Mouse (Mus musculus): ENCODE results near the gene Ctbs. TPM values are rescaled to one million over a fixed set of nuclear protein-coding genes. Genes with fewer than 3 reads are reported as not detected.
"Not testable (repeated sequence)": the region's sequence is repeated elsewhere in the genome, so short reads cannot be mapped to it uniquely, and the experiment has no call there.

The Ctbs gene
- polyA plus RNA-seq, 1 experiment from 2014 or later = 8.9 TPM

- Histone ChIP-seq H3K27me3 (ENCODE audit: insufficient read depth, low read length) (no peaks in the 10 kb centered on the region), H3K9ac (no peak overlapping the region), H3K4me3 (ENCODE audit: low read depth, low read length) (no peak overlapping the region), H3K27ac (ENCODE audit: low read depth) (no peak overlapping the region), H3K36me3 (ENCODE audit: insufficient read depth) (peaks cover 68% of the 10 kb centered on the region), H3K4me1 (ENCODE audit: insufficient read depth) (0 out of 2 replicates have a peak, but pooled peaks cover 3% of the 10 kb centered on the region), H3K9me3 (ENCODE audit: low read depth, low read length) (no peaks in the 10 kb centered on the region), H3K4me2 (no peak overlapping the region)
- DNase-seq (no peak), ATAC-seq (ENCODE audit: insufficient read depth) (no peak)
- TF ChIP-seq CTCF (IDR thresholded peaks at IDR 0.05; ENCODE audit: low read depth) = no peak
- WGBS = 87% methylated on average over 8 of the region's 8 CpGs
Measured at GRCm38 (mm10) chr3:146426489-146426888, 23.1 kb upstream of the Ctbs start.

- not testable (repeated sequence) for H3K4me2 ChIP-seq; H3K4me1 ChIP-seq (ENCODE audit: insufficient read depth); ATAC-seq (ENCODE audit: insufficient read depth); H3K27ac ChIP-seq (ENCODE audit: low read depth); H3K9ac ChIP-seq; H3K9me3 ChIP-seq (ENCODE audit: low read depth, low read length); H3K4me3 ChIP-seq (ENCODE audit: low read depth, low read length); DNase-seq; H3K27me3 ChIP-seq (ENCODE audit: insufficient read depth, low read length)
- peaks cover 63% of the 10 kb centered on the region for H3K36me3 ChIP-seq (ENCODE audit: insufficient read depth)
- WGBS = 93% methylated on average over 10 of the region's 11 CpGs
Measured at GRCm38 (mm10) chr3:146433063-146433462, 16.5 kb upstream of the Ctbs start.

- Histone ChIP-seq H3K36me3 (ENCODE audit: insufficient read depth) (peaks cover 63% of the 10 kb centered on the region), H3K27me3 (ENCODE audit: insufficient read depth, low read length) (no peaks in the 10 kb centered on the region), H3K9me3 (ENCODE audit: low read depth, low read length) (no peaks in the 10 kb centered on the region), H3K9ac (no peak overlapping the region), H3K4me2 (no peak overlapping the region), H3K27ac (ENCODE audit: low read depth) (no peak overlapping the region), H3K4me1 (ENCODE audit: insufficient read depth) (no peaks in the 10 kb centered on the region), H3K4me3 (ENCODE audit: low read depth, low read length) (no peak overlapping the region)
- WGBS = 89% methylated on average over 14 of the region's 14 CpGs
- ATAC-seq (ENCODE audit: insufficient read depth) (no peak), DNase-seq (no peak)
- no peak for TF ChIP-seq CTCF (IDR thresholded peaks at IDR 0.05; ENCODE audit: low read depth)
Measured at GRCm38 (mm10) chr3:146433681-146434350, 15.8 kb upstream of the Ctbs start.

- no peak for DNase-seq
- no peaks in the 10 kb centered on the region for H3K27me3 ChIP-seq (ENCODE audit: insufficient read depth, low read length)
- H3K4me1 ChIP-seq (ENCODE audit: insufficient read depth) = no peaks in the 10 kb centered on the region
- WGBS = 88% methylated on average over 8 of the region's 8 CpGs
- H3K4me3 ChIP-seq (ENCODE audit: low read depth, low read length) = no peak overlapping the region
- H3K27ac ChIP-seq (ENCODE audit: low read depth) = no peak overlapping the region
- no peak overlapping the region for H3K9ac ChIP-seq
- no peaks in the 10 kb centered on the region for H3K9me3 ChIP-seq (ENCODE audit: low read depth, low read length)
- H3K4me2 ChIP-seq = no peak overlapping the region
- peaks cover 58% of the 10 kb centered on the region for H3K36me3 ChIP-seq (ENCODE audit: insufficient read depth)
- ATAC-seq (ENCODE audit: insufficient read depth) = no peak
- no peak for TF ChIP-seq CTCF (IDR thresholded peaks at IDR 0.05; ENCODE audit: low read depth)
Measured at GRCm38 (mm10) chr3:146434686-146435085, 14.9 kb upstream of the Ctbs start.

- no peak overlapping the region for H3K4me3 ChIP-seq (ENCODE audit: low read depth, low read length)
- DNase-seq (no peak), ATAC-seq (ENCODE audit: insufficient read depth) (no peak)
- H3K9me3 ChIP-seq (ENCODE audit: low read depth, low read length) = no peaks in the 10 kb centered on the region
- WGBS = 92% methylated on average over 11 of the region's 11 CpGs
- H3K36me3 ChIP-seq (ENCODE audit: insufficient read depth) = peaks cover 59% of the 10 kb centered on the region
- no peak for TF ChIP-seq CTCF (IDR thresholded peaks at IDR 0.05; ENCODE audit: low read depth)
- no peaks in the 10 kb centered on the region for H3K27me3 ChIP-seq (ENCODE audit: insufficient read depth, low read length)
- H3K4me1 ChIP-seq (ENCODE audit: insufficient read depth) = no peaks in the 10 kb centered on the region
- H3K9ac ChIP-seq = no peak overlapping the region
- no peak overlapping the region for H3K4me2 ChIP-seq
- H3K27ac ChIP-seq (ENCODE audit: low read depth) = no peak overlapping the region
Measured at GRCm38 (mm10) chr3:146435533-146435932, 14.1 kb upstream of the Ctbs start.

GRCm38 (mm10) chr3:146436114-146436513 lies 13.5 kb upstream of the Ctbs start:
- 87% methylated on average over 8 of the region's 8 CpGs for WGBS
- DNase-seq (no peak), ATAC-seq (ENCODE audit: insufficient read depth) (no peak)
- H3K9ac ChIP-seq = no peak overlapping the region
- no peak overlapping the region for H3K4me2 ChIP-seq
- no peaks in the 10 kb centered on the region for H3K4me1 ChIP-seq (ENCODE audit: insufficient read depth)
- H3K27ac ChIP-seq (ENCODE audit: low read depth) = no peak overlapping the region
- no peaks in the 10 kb centered on the region for H3K27me3 ChIP-seq (ENCODE audit: insufficient read depth, low read length)
- no peaks in the 10 kb centered on the region for H3K9me3 ChIP-seq (ENCODE audit: low read depth, low read length)
- no peak overlapping the region for H3K4me3 ChIP-seq (ENCODE audit: low read depth, low read length)
- peaks cover 55% of the 10 kb centered on the region for H3K36me3 ChIP-seq (ENCODE audit: insufficient read depth)
- TF ChIP-seq CTCF (IDR thresholded peaks at IDR 0.05; ENCODE audit: low read depth) = no peak

GRCm38 (mm10) chr3:146440011-146440410 lies 9.6 kb upstream of the Ctbs start:
- H3K27me3 ChIP-seq (ENCODE audit: insufficient read depth, low read length) = no peaks in the 10 kb centered on the region
- peaks cover 46% of the 10 kb centered on the region for H3K36me3 ChIP-seq (ENCODE audit: insufficient read depth)
- H3K9me3 ChIP-seq (ENCODE audit: low read depth, low read length) = no peaks in the 10 kb centered on the region
- 91% methylated on average over 12 of the region's 12 CpGs for WGBS
- H3K27ac ChIP-seq (ENCODE audit: low read depth) = no peak overlapping the region
- DNase-seq (no peak), ATAC-seq (ENCODE audit: insufficient read depth) (no peak)
- H3K4me2 ChIP-seq = no peak overlapping the region
- no peaks in the 10 kb centered on the region for H3K4me1 ChIP-seq (ENCODE audit: insufficient read depth)
- no peak overlapping the region for H3K4me3 ChIP-seq (ENCODE audit: low read depth, low read length)
- TF ChIP-seq CTCF (IDR thresholded peaks at IDR 0.05; ENCODE audit: low read depth) = no peak
- no peak overlapping the region for H3K9ac ChIP-seq
